Mouse (Mus musculus) C2C12 (cell line): Measurements from ENCODE around the gene Runx3. TPM values are rescaled to one million over a fixed set of nuclear protein-coding genes. Genes with fewer than 3 reads are reported as not detected.

Experiments
- H3K27me3 ChIP-seq: one replicate; pipeline ENCODE4 v1.6.1; 2011; ENCODE audit not compliant: control insufficient read depth, insufficient read depth, insufficient read length
- H3K36me3 ChIP-seq: one replicate; pipeline ENCODE4 v1.6.1; 2011; ENCODE audit not compliant: control insufficient read depth, insufficient read depth
- H3K4me3 ChIP-seq: one replicate; pipeline ENCODE4 v1.5.1; 2011; ENCODE audit warnings: mild to moderate bottlenecking, control low read depth; ENCODE audit not compliant: poor library complexity, insufficient read depth, severe bottlenecking
- H3K79me2 ChIP-seq: one replicate; pipeline ENCODE4 v1.6.1; 2011; ENCODE audit not compliant: control insufficient read depth, insufficient read depth
- H3K79me3 ChIP-seq: one replicate; pipeline ENCODE4 v1.6.1; 2011; ENCODE audit warnings: low read depth, control low read depth
- H3ac ChIP-seq: one replicate; pipeline ENCODE3; 2011; ENCODE audit warnings: low read depth; ENCODE audit not compliant: control insufficient read depth, insufficient read length
- CEBPB ChIP-seq: IDR thresholded peaks from one replicate; pipeline ENCODE4 v1.6.1; 2011; ENCODE audit warnings: low read depth, mild to moderate bottlenecking, control low read depth, moderate library complexity
- CTCF ChIP-seq: IDR thresholded peaks from one replicate; pipeline ENCODE4 v1.5.1; 2011; ENCODE audit not compliant: control insufficient read depth, insufficient read depth, insufficient read length
- FOSL1 ChIP-seq: IDR thresholded peaks from one replicate; pipeline ENCODE4 v1.8.0; 2011; ENCODE audit warnings: mild to moderate bottlenecking, low read length; ENCODE audit not compliant: poor library complexity, insufficient read depth, severe bottlenecking
- MAX ChIP-seq: IDR thresholded peaks from one replicate; pipeline ENCODE4 v1.6.1; 2011; ENCODE audit warnings: mild to moderate bottlenecking, control low read depth
- MYOD1 ChIP-seq: IDR thresholded peaks from one replicate; pipeline ENCODE4 v1.6.1; 2011; ENCODE audit warnings: low read depth; ENCODE audit not compliant: control insufficient read depth, insufficient read length
- MYOG ChIP-seq: IDR thresholded peaks from one replicate; pipeline ENCODE4 v1.6.1; 2011; ENCODE audit not compliant: control insufficient read depth, insufficient read length; ENCODE audit errors: extremely low read depth
- USF1 ChIP-seq: IDR thresholded peaks from one replicate; pipeline ENCODE4 v1.6.1; 2011; ENCODE audit warnings: low read depth, mild to moderate bottlenecking, control low read depth, moderate library complexity
- polyA plus RNA-seq: library from polyadenylated mRNA; unstranded; fragments of >200 nt; fragmentation: generic; extraction: Trizol; gene quantifications from one replicate; pipeline ENCODE4 v1.2.1, GENCODE M21; 2012; ENCODE audit warnings: missing spikeins

The Runx3 gene
- polyA plus RNA-seq, 1 experiment = 19.5 TPM

DNA sequence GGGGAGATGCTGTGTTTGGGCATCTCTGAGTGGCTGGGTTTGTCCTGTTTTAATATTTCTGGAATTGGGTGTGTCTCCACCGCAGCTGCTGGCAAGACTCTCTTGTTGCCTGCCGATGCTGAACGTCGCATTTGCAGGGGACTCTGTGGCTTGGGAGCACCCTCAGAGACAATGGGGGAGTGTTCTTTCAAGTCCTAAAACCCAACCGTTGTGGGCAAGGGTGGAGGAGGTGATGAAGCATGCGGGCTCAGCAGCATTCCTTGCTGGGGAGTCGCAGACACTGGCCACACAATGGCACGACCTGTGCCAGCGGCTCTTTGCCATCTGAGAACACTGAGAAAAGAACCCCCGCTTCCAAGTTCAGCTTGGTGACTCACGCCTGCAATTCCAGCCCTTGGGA is 71.2 kb downstream of the Runx3 start:
- H3K79me3 ChIP-seq = no peaks in the 10 kb centered on the region
- TF ChIP-seq MAX = peak; percentile 76
- peak; percentile 63 for TF ChIP-seq MYOD1
- no peak for TF ChIP-seq CEBPB
- no peak for TF ChIP-seq USF1
- TF ChIP-seq CTCF = no peak
- TF ChIP-seq FOSL1 = peak; percentile 59
- TF ChIP-seq MYOG = no peak
- H3K79me2 ChIP-seq = no peaks in the 10 kb centered on the region
- no peak overlapping the region for H3ac ChIP-seq
- no peaks in the 10 kb centered on the region for H3K27me3 ChIP-seq
- H3K4me3 ChIP-seq = no peak overlapping the region
- H3K36me3 ChIP-seq = no peaks in the 10 kb centered on the region

DNA sequence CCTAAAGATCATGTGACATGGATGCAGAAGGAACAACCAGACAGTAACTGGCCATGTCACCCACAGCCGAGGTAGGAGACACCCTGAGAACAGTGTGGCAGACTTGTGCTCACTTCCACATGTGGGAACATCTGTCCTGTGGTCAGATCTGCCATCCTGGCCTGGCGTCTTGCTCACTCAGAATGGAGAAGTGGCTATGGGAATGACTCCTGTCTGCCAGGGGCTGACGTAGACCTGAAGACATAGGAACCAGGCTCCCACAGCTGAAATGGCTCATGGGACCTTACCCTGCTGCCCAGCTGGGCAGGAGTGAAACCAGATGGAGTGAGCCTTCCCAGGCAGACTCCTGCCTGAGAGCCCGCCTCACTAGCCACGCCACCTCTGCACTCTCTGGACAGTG is 72.4 kb downstream of the Runx3 start:
- Histone ChIP-seq H3K4me3 (no peak overlapping the region), H3K36me3 (no peaks in the 10 kb centered on the region), H3K27me3 (no peaks in the 10 kb centered on the region), H3K79me2 (no peaks in the 10 kb centered on the region), H3ac (no peak overlapping the region), H3K79me3 (no peaks in the 10 kb centered on the region)
- TF ChIP-seq MAX = no peak
- no peak for TF ChIP-seq CEBPB
- TF ChIP-seq USF1 = no peak
- TF ChIP-seq MYOG = no peak
- no peak for TF ChIP-seq FOSL1

DNA sequence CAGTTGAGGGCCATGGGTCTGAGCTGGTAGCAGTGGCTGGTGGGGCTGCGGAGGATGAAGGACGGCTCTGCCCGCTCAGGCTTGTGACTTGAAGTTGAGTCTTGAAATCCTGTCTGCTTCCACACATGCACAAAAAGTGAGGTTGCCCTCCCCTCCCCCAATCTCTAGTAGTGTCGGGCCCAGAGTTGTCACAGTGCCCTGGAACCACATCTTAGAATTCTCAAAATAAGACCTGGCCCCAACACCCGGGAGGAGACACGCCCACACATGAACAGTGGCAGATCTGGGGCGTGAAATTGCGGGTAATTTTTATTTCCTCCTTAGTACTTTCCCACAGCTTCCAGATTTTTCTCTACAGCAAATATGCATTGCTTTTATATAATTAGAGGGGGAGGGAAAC is 77.4 kb downstream of the Runx3 start:
- Histone ChIP-seq H3K27me3 (no peaks in the 10 kb centered on the region), H3K79me3 (no peaks in the 10 kb centered on the region), H3K36me3 (no peaks in the 10 kb centered on the region), H3K79me2 (no peaks in the 10 kb centered on the region), H3ac (no peak overlapping the region), H3K4me3 (no peak overlapping the region)
- TF ChIP-seq CTCF = no peak
- TF ChIP-seq USF1 = no peak
- TF ChIP-seq MAX = no peak
- TF ChIP-seq FOSL1 = no peak
- TF ChIP-seq MYOG = no peak
- TF ChIP-seq CEBPB = no peak
- TF ChIP-seq MYOD1 = no peak

GRCm38 (mm10) chr4:135201771-135202170 is 81.3 kb downstream of the Runx3 start:
- Histone ChIP-seq H3K4me3 (no peak overlapping the region), H3K79me3 (no peaks in the 10 kb centered on the region), H3K27me3 (no peaks in the 10 kb centered on the region), H3K79me2 (no peaks in the 10 kb centered on the region), H3ac (no peak overlapping the region), H3K36me3 (no peaks in the 10 kb centered on the region)
- TF ChIP-seq MAX (no peak), CEBPB (no peak), CTCF (no peak), MYOG (no peak), MYOD1 (no peak), USF1 (no peak), FOSL1 (no peak)

DNA sequence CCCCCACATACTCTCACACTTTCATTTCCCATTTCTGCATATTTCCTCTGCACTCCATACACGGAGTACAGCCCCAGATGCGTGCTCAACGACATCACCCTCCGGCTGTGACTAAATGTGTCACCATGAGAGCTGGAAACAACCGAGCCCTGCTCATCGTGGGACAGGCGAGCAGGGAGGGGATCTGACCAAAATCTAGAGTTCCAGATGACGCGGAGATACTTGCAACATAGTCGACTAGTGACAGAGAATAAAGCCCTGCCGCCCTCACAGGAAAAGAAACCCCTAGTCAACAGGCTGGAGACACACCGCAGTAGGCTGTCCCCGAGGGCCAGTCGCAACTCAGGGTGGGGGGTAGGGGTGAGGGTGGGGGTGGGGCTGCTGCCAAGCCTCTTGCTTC is 82.8 kb downstream of the Runx3 start:
- no peaks in the 10 kb centered on the region for H3K27me3 ChIP-seq
- TF ChIP-seq MAX (no peak), CEBPB (no peak), MYOG (no peak), CTCF (no peak), MYOD1 (no peak), USF1 (no peak), FOSL1 (no peak)
- no peak overlapping the region for H3K4me3 ChIP-seq

DNA sequence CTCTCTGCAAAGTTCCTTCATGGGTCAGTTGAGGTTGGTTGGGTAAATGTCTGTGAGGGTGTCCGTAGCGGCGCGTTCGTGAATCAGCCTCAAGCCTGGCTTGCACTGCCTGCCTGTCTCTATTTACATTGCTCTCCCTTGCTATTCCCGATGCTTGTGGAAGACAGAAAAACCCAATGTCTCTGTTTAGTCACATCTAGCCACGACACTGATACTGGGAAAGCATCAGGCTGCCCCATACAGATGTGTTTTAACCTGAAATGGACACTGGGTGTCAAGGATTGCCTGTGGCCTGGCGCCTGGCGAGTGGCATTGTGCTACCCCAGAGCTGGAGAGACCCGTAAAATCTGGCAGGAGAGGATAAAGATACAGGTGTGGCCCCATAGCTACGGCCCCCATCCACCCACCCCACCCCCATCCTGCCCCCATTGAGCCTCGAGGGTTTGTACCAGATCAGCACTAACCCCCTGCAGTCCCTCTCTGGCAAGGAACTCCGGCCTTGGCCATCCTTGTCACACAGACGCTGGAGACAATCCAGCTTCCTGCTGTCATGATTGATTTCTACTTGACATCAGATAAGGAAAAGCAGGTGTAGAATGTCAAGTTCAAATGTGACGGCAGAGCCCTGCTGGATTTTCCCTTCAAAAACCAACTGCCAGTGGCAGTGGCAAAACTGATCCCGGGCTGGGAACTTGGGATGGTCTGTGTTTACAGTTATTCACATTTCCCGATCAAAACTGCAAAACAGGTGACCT is 83.5 kb downstream of the Runx3 start:
- no peaks in the 10 kb centered on the region for H3K27me3 ChIP-seq
- no peak for TF ChIP-seq USF1
- no peak for TF ChIP-seq FOSL1
- TF ChIP-seq CEBPB = no peak
- TF ChIP-seq MAX = no peak
- no peak for TF ChIP-seq MYOD1
- no peak for TF ChIP-seq MYOG
- no peak for TF ChIP-seq CTCF
- no peaks in the 10 kb centered on the region for H3K79me2 ChIP-seq
- H3K79me3 ChIP-seq = no peaks in the 10 kb centered on the region
- no peak overlapping the region for H3ac ChIP-seq
- no peak overlapping the region for H3K4me3 ChIP-seq
- H3K36me3 ChIP-seq = no peaks in the 10 kb centered on the region

More for the DNA sequence above, 82.8 kb downstream of the Runx3 start:
- no peaks in the 10 kb centered on the region for H3K79me3 ChIP-seq
- no peaks in the 10 kb centered on the region for H3K79me2 ChIP-seq
- no peak overlapping the region for H3ac ChIP-seq
- no peaks in the 10 kb centered on the region for H3K36me3 ChIP-seq
